Mouse (Mus musculus) layer of hippocampus, adult 9-11 months (tissue): Measurements from ENCODE around the gene Rbm14.
"Not testable (repeated sequence)": the region's sequence is repeated elsewhere in the genome, so short reads cannot be mapped to it uniquely, and the experiment has no call there.

Source experiments
- DNase-seq: peaks from one replicate; pipeline ENCODE4 v3.0.0; 2022

Rbm14 gene

DNA sequence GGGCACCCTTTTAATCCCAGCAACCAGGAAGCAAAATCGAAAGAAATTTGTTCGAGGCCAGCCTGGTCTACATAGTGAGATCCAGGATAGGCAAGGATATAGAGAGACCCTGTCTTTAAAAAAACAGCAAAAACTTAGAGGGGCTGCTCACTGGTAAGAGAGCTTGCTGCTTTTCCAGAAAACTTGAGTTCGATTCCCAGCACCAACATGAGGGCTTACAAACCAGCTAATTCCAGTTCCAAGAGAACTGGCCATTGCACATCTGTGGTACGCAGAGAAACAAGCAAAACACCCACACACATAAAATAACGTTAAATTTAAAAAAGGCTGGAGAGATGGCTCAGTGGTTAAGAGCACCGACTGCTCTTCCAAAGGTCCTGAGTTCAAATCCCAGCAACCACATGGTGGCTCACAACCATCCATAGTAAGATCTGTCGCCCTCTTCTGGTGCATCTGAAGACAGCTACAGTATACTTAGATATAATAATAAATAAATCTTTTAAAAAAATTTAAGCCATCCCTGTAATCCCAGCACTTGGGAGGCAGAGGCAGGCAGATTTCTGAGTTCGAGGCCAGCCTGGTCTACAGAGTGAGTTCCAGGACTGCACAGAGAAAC lies 1.0 kb upstream of the Rbm14 start:
- DNase-seq, result not testable (repeated sequence)

DNA sequence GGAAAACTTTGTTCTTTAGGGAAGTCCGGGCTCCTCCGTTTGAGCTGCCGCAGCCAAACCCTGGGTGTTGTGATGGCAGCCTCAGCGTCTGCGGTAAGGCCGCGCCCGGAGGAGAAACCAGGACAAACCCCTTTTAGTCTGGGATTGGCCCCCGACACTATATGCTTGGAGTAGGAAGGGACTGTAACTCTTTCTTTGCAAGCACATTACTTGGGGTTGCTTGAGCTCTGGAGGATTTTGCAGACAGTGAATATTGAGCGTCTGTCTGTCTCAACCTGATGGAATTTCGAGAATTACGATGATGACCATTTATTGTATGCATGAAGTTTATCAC lies 442 bp upstream of the Rbm14 start:
- no peak for DNase-seq

DNA sequence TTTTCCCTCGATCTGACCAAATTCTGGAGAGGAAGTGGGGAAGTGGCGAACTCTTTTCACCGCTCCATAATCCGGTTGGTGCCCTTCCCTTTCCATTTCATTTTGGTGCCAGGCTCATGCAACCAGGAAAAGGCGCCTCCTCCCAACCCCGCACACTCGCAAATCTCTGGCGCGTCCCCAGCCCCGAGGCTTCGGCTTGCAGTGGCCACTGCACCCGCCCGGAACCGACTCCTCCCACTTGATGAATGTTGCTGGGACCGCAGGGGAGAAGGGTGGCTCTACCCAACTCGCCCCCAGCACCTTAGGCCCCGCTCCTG lies 730 bp downstream of the Rbm14 start:
- no peak for DNase-seq

- no peak for DNase-seq
Measured at GRCm38 (mm10) chr19:4810309-4810708, 1.1 kb downstream of the Rbm14 start.

- DNase-seq, result no peak
Measured at GRCm38 (mm10) chr19:4803283-4803682, 8.2 kb downstream of the Rbm14 start.

GRCm38 (mm10) chr19:4802691-4803091 lies 8.7 kb downstream of the Rbm14 start:
- no peak for DNase-seq

- DNase-seq, result no peak
Measured at GRCm38 (mm10) chr19:4799083-4799482, 12.4 kb downstream of the Rbm14 start.

DNA sequence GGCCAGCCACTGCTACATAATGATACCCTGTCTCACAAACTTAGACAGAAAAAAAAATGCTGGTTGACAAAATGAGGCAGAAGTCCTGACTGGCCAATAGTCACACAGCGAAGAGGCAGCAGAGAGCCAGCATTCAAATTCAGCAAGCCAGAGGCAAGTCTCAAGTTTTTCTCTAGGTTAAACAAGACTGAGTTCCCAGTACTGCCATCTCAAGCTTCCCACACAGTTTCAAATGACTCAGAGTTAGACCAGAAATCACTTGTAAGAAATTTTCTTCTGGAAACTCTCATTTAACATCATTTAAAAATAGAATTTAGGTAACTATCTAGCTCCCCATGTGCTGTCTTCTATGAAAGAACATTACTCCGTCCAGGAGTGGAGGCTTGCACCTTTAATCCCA lies 13.6 kb downstream of the Rbm14 start:
- DNase-seq, result no peak

DNA sequence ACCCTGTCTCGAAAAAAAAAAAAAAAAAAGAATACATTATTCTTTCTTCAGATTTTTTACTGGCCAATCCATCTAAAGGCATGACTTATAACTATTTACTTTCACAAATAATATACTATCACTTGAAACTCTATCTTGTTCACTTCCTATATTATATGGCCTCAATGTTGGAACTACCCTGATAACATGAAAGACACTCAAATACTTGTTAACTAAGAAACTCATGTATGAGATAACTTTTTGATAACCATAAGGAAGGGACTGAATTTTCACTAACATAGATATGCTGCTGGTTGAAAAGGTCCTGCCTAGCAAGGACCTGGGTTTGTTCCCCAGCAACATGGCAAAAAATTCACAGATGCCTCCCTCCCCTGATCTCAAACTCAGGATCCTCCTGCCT lies 15.5 kb downstream of the Rbm14 start:
- DNase-seq, result no peak

GRCm38 (mm10) chr19:4793831-4794422 lies 17.5 kb downstream of the Rbm14 start, which contains the start of gene Rbm4:
Gene Rbm4 (minus strand): TSS chr19:4793901.
- DNase-seq, result peak; percentile 99

DNA sequence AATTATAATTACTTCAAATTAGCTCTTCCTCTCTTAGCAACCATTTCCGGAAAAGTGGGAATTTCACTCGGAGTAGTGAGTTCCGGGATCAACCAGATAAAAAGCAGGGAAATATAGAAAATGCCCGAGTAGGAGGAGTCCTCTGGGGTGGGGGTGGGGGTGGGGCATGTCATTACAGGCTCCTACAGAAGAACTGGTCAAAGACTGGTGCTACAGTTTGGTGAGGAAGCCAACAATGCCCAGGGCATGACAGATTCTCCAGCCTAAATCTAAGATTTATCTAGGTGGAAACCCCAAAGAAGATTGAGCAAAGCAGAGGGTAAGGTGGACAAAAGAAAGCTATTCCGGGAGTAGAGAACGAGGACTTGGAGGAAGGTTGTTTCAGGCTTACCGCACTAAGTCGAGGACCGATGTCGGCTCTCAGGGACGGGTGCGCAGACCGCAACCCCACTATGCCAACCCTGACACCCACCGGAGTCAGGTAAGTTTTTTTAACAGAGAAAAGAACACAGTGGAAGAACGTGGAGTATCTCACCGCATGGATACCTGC lies 18.1 kb downstream of the Rbm14 start:
- DNase-seq, result no peak

- DNase-seq, result no peak
Measured at GRCm38 (mm10) chr19:4786313-4786712, 25.1 kb downstream of the Rbm14 start.

- no peak for DNase-seq
Measured at GRCm38 (mm10) chr19:4785206-4785605, 26.2 kb downstream of the Rbm14 start.

- no peak for DNase-seq
Measured at GRCm38 (mm10) chr19:4782891-4783290, 28.5 kb downstream of the Rbm14 start.

DNA sequence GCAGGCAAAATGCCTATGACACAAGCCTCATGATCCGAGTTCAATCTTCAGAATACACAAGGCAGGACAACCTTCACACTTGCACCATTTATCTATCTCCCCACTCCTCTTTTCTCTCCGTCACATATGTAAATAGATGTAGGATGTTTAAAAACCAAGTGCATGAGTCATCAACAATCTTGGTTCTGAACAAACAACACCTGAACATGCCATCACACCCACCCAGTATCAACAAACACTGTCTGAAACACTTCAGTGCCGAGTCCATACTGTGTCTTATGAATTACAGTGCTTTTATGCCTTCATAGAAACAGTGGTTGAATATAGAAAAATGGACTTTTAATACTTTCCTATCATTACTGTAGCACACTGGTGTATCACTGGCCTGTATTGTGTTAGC lies 38.6 kb downstream of the Rbm14 start:
- no peak for DNase-seq

- no peak for DNase-seq
Measured at GRCm38 (mm10) chr19:4767507-4768148, 43.8 kb downstream of the Rbm14 start.

DNA sequence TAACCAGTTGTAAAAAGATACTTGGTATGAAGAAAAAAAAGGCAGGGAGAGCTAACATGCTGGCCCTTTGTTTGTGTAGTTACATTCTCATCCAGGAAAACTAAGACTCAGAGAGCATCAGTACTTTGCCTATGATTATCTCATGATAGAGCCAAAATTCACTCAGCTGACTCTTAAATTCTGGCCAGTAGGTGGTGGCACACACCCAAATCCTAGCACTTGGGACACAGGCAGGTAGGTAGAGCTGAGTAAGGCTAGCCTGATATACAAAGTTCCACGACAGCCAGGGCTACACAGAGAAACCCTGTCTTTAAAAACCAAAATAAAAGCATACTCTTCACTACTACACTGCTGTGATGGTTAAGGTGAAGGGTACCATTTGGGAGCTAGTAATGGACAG lies 48.6 kb downstream of the Rbm14 start:
- no peak for DNase-seq

- not testable (repeated sequence) for DNase-seq
Measured at GRCm38 (mm10) chr19:4760544-4760943, 50.9 kb downstream of the Rbm14 start.

GRCm38 (mm10) chr19:4756921-4757320 lies 54.5 kb downstream of the Rbm14 start:
- DNase-seq, result no peak

DNA sequence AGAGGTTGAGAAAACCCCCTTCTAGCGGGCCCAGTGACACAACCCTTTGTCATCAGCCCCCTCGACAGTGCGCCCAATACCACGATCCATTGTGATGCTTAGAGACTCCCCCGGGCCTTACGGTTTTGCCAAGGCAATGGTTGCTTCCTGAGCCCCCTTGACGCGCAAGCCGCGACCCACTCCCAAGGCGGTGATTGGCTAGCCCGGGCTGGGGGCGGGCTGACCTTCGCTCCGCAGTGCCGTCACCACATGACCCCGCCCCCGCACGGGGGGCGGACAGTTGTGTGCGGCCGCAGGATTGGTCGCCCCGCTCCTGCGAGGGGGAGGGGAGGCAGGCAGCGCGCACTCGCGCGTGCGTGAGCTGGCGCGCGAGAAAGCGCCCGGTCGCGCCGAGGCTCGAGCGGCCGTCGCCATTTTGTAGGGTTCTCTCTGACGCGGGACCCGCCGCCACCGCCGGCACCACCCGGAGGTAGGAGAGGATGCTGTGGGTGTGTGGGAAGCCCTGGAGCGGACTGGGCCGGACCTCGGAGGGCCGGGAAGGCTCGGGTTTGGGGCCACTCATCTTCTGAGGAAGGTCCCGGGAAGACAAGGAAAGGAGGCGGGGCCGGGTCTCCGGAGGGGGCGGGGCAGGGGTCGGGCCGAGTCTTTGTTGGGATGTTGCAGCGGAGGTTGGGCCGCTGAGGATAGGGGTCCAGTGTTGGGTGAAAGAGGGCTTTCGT lies 55.1 kb downstream of the Rbm14 start, which contains the start of gene Rbm4b:
TSS of gene Rbm4b (plus strand) at position 305 of the 719 bp plus-strand sequence.
- DNase-seq, result peak; percentile 97

- DNase-seq, result peak; percentile 92
Measured at GRCm38 (mm10) chr19:4755565-4756192, 55.8 kb downstream of the Rbm14 start.
